In the genomic region with DNA sequence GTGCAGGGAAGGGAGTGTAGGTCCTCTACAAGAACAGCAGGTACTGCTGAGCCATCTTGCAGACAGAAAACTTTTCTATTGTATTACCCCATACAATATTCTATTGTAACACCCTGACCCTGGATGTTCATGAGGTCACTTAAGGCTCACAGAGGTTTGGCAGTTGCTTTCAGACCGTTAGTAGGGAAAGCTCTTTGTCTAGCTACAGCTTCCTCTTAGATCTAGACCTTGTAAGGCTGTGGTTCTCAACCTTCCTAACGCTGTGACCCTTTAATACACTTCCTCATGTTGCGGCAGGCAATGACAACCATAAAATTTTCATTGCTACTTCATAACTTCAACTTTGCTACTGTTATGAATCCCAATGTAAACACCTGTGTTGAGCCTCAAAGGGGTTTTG, we compare ENCODE assay signal across 24 mouse cellular contexts. TPM values are rescaled to one million over a fixed set of nuclear protein-coding genes. Genes with fewer than 3 reads are reported as not detected.
DNase-seq lines count a peak whose midpoint lies in the region; ATAC-seq and TF ChIP-seq lines count a peak whose summit lies in the region.
"Had no signal": no experiment of that assay in that cellular context is flagged by ENCODE, and none has a peak within 500 bp of the region (broad histone marks: within the 10 kb centered on the region; RNA-seq: fewer than 3 reads in every experiment).

No protein-coding gene starts in this region.

- H3K27me3 ChIP-seq in heart, embryonic 16.5 days (ENCODE audit: control insufficient read depth, insufficient read depth, low read length) = no peaks in the 10 kb centered on the region
- H3K27me3 ChIP-seq in MEL (ENCODE audit: control insufficient read depth in 1 of 2, insufficient read depth in 2 of 2, low read length in 2 of 2) = no peaks in the 10 kb centered on the region
- H3K27me3 ChIP-seq in liver, embryonic 15.5 days = peaks cover 53% of the 10 kb centered on the region
- H3K27me3 ChIP-seq: Patski had no signal

- H3K9ac ChIP-seq in heart, embryonic 16.5 days (ENCODE audit: low read length) = no peak overlapping the region
- peak overlapping the region; percentile 93 for H3K9ac ChIP-seq in MEL (ENCODE audit: control insufficient read depth, low read depth, low read length, poor library complexity, severe bottlenecking)
- H3K9ac ChIP-seq in liver, embryonic 15.5 days = no peak overlapping the region

- no peak for TF ChIP-seq RAD21 in MEL (IDR thresholded peaks at IDR 0.05; ENCODE audit: low read depth, low read length)

- peak; percentile 24 to 81; a peak in 3 of 4 replicates for TF ChIP-seq EP300 in MEL (IDR thresholded peaks at IDR 0.05; ENCODE audit: low read depth in 1 of 2, low read length in 2 of 2)

- H3K4me3 ChIP-seq in heart, embryonic 16.5 days (ENCODE audit: low read length) = no peak overlapping the region
- peak overlapping the region; percentile 69 to 72 for H3K4me3 ChIP-seq in MEL (ENCODE audit: control insufficient read depth in 1 of 2, insufficient read depth in 1 of 2, low read depth in 2 of 2, low read length in 2 of 2)
- H3K4me3 ChIP-seq in liver, embryonic 15.5 days (replicated peaks) = no peak overlapping the region
- no peak overlapping the region for H3K4me3 ChIP-seq in layer of hippocampus, adult 2 months

- no peak; a peak in 1 of 4 replicates for TF ChIP-seq POLR2A in MEL (IDR thresholded peaks at IDR 0.05; ENCODE audit: control insufficient read depth in 1 of 2, insufficient read depth in 1 of 2, low read depth in 1 of 2, low read length in 2 of 2, poor library complexity in 1 of 2)

- H3K9me3 ChIP-seq in heart, embryonic 16.5 days (replicated peaks; ENCODE audit: control insufficient read depth, low read length) = no peaks in the 10 kb centered on the region
- no peaks in the 10 kb centered on the region for H3K9me3 ChIP-seq in MEL (replicated peaks; ENCODE audit: insufficient read depth, low read length)
- no peaks in the 10 kb centered on the region for H3K9me3 ChIP-seq in liver, embryonic 15.5 days (replicated peaks)
- H3K9me3 ChIP-seq: forebrain, embryonic 15.5 days; limb, embryonic 12.5 days had no signal

- H3K79me2 ChIP-seq in MEL (ENCODE audit: control insufficient read depth, insufficient read depth, low read length, poor library complexity) = peaks cover 40% of the 10 kb centered on the region

- 81% methylated on average over 3 of the region's 3 CpGs for WGBS in heart, embryonic 16.5 days
- WGBS in liver, embryonic 15.5 days (ENCODE audit: insufficient replicate concordance) = 27% methylated on average over 3 of the region's 3 CpGs

- H3K4me2 ChIP-seq in heart, embryonic 16.5 days (ENCODE audit: low read depth, low read length) = no peak overlapping the region
- peak overlapping the region; percentile 94; the same call in 1 of the 2 replicates for H3K4me2 ChIP-seq in liver, embryonic 15.5 days

- no peak for TF ChIP-seq CTCF in MEL (IDR thresholded peaks at IDR 0.05 in 2 of 3, conservative IDR thresholded peaks at IDR 0.05 in 1 of 3; ENCODE audit: control insufficient read depth in 1 of 3, insufficient read depth in 1 of 3, low read depth in 2 of 3, low read length in 3 of 3, poor library complexity in 1 of 3, severe bottlenecking in 1 of 3)
- TF ChIP-seq CTCF in layer of hippocampus, adult 2 months (conservative IDR thresholded peaks at IDR 0.05) = no peak

- H3K27ac ChIP-seq in heart, embryonic 16.5 days (ENCODE audit: low read length) = peak overlapping the region; percentile 95; the same call in 1 of the 2 replicates
- peak overlapping the region; percentile 78 for H3K27ac ChIP-seq in MEL (ENCODE audit: control insufficient read depth, low read depth, low read length)
- peak overlapping the region; percentile 80; the same call in 1 of the 2 replicates for H3K27ac ChIP-seq in liver, embryonic 15.5 days (replicated peaks)
- no peak overlapping the region; the same call in 1 of the 2 replicates for H3K27ac ChIP-seq in layer of hippocampus, adult 2 months
- H3K27ac ChIP-seq: forebrain, embryonic 15.5 days; limb, embryonic 12.5 days; stomach, postnatal 0 days had no signal

- intact Hi-C loops in heart, postnatal 14 days (cut with DNase I) = no loop called here

- no peak for DNase-seq in heart, postnatal 14 days
- DNase-seq in 416B (ENCODE audit: low read depth) = peak; percentile 89
- DNase-seq in MEL (ENCODE audit: low read depth, low spot score) = peak; percentile 84
- no peak for DNase-seq in right cerebral cortex, adult 18-20 months
- DNase-seq in layer of hippocampus, adult 2 months (ENCODE audit: low spot score in 2 of 2) = no peak
- DNase-seq: adrenal gland, adult 8-10 months; cerebellum, postnatal 14 days; kidney, adult 9 months; kidney, postnatal 25 days; layer of hippocampus, adult 9-11 months; lung, adult 2 months; lung, postnatal 36 days; thymus, postnatal 25 days had no signal

- ATAC-seq in heart, embryonic 16.5 days (replicated peaks; ENCODE audit: extremely low read depth, insufficient read depth, low FRiP score) = no peak
- no peak for ATAC-seq in liver, embryonic 15.5 days (ENCODE audit: insufficient read depth)
- ATAC-seq: forebrain, embryonic 15.5 days; inflammation-experienced regulatory T-cells, adult 6 months; Patski had no signal

- H3K36me3 ChIP-seq in heart, embryonic 16.5 days (ENCODE audit: control insufficient read depth, insufficient read depth) = no peaks in the 10 kb centered on the region
- H3K36me3 ChIP-seq in MEL (ENCODE audit: control insufficient read depth in 1 of 2, insufficient read depth in 2 of 2, low read length in 2 of 2) = peaks cover 1 to 22% of the 10 kb centered on the region in 2 experiments; a peak in 2 of 4 replicates
- H3K36me3 ChIP-seq in liver, embryonic 15.5 days (replicated peaks) = no peaks in the 10 kb centered on the region
- H3K36me3 ChIP-seq: forebrain, embryonic 15.5 days; heart, embryonic 13.5 days; limb, embryonic 12.5 days had no signal

- H3K4me1 ChIP-seq in heart, embryonic 16.5 days (ENCODE audit: control insufficient read depth, insufficient read depth, low read length) = peaks cover 24% of the 10 kb centered on the region
- H3K4me1 ChIP-seq in MEL (ENCODE audit: control insufficient read depth in 1 of 2, insufficient read depth in 2 of 2, low read length in 2 of 2) = peaks cover 6 to 31% of the 10 kb centered on the region in 2 experiments
- H3K4me1 ChIP-seq in liver, embryonic 15.5 days (replicated peaks) = peaks cover 33% of the 10 kb centered on the region

TF ChIP-seq in MEL, 35 proteins besides CTCF, POLR2A, EP300 and RAD21:
- TF ChIP-seq TBP (IDR thresholded peaks at IDR 0.05; ENCODE audit: low read depth, low read length) (peak; percentile 67), CHD2 (IDR thresholded peaks at IDR 0.05; ENCODE audit: low read length) (no peak), MYB (IDR thresholded peaks at IDR 0.05; ENCODE audit: low read depth, low read length) (peak; percentile 93), ZKSCAN1 (IDR thresholded peaks at IDR 0.05; ENCODE audit: low read depth, low read length) (no peak), HCFC1 (IDR thresholded peaks at IDR 0.05; ENCODE audit: low read depth, low read length) (no peak), POLR2AphosphoS2 (IDR thresholded peaks at IDR 0.05; ENCODE audit: low read length) (no peak), ETS1 (IDR thresholded peaks at IDR 0.05; ENCODE audit: low read depth, low read length) (peak; percentile 29; the same call in 1 of the 2 replicates), MXI1 (IDR thresholded peaks at IDR 0.05; ENCODE audit: low read depth, low read length) (no peak; the same call in 1 of the 2 replicates), MYC (IDR thresholded peaks at IDR 0.05; ENCODE audit: low read depth, low read length) (no peak), MEF2A (IDR thresholded peaks at IDR 0.05; ENCODE audit: extremely low read depth, insufficient replicate concordance, low read depth, low read length, poor library complexity, severe bottlenecking) (no peak)

RNA-seq across cellular contexts. Expression of a gene that starts 1.3 kb away (rescaled TPM):
- polyA plus RNA-seq in heart, embryonic 16.5 days (2015; fragmentation: Nextera tagmentation; extraction: Ambion mirVana) = 67.7 and 68.0 TPM in 2 replicates
- 10 to 100 TPM; 37.3 to 39.3 TPM for total RNA-seq in heart, postnatal 14 days (2021)
- total RNA-seq in MEL (2012; rRNA removed) = 81.8 and 92.7 TPM in 2 replicates
- polyA plus RNA-seq in MEL (2012; ENCODE audit: insufficient read depth in 1 of 2, insufficient read length in 2 of 2, low read depth in 1 of 2, low replicate concordance in 2 of 2, missing spikeins in 1 of 2) = 100 to 1,000 TPM in 1 of 2 experiments, not detected in 1; 127 TPM
- polyA plus RNA-seq in liver, embryonic 15.5 days (2015; fragmentation: Nextera tagmentation; extraction: Ambion mirVana) = 14.0 and 14.2 TPM in 2 replicates
- 100 to 1,000 TPM; 306 to 335 TPM for total RNA-seq in layer of hippocampus, adult 2 months (2021)

RNA-seq across cellular contexts. Expression of a gene that starts 18.0 kb away (rescaled TPM):
- 0.14 TPM in 1 of 2 replicates, not detected in the other for polyA plus RNA-seq in heart, embryonic 16.5 days (2015; fragmentation: Nextera tagmentation; extraction: Ambion mirVana)
- not detected for total RNA-seq in heart, postnatal 14 days (2021)
- 0.20 TPM in 1 of 2 replicates, not detected in the other for total RNA-seq in MEL (2012; rRNA removed)
- polyA plus RNA-seq in MEL (2012; ENCODE audit: insufficient read depth in 1 of 2, insufficient read length in 2 of 2, low read depth in 1 of 2, low replicate concordance in 2 of 2, missing spikeins in 1 of 2) = under 1 TPM in 1 of 2 experiments, not detected in 1; 0.28 TPM
- polyA plus RNA-seq in liver, embryonic 15.5 days (2015; fragmentation: Nextera tagmentation; extraction: Ambion mirVana) = 0.14 TPM in 1 of 2 replicates, not detected in the other
- not detected for total RNA-seq in layer of hippocampus, adult 2 months (2021)
- total RNA-seq: adrenal gland, adult 8-10 months; gastrocnemius, postnatal 36 days; midbrain, postnatal 0 days had no signal
- polyA plus RNA-seq: erythroblast, embryonic 14.5 days; forebrain, embryonic 15.5 days; heart, embryonic 13.5 days; inflammation-experienced regulatory T-cells, adult 6 months; limb, embryonic 12.5 days; midbrain, postnatal 0 days; Patski had no signal

RNA-seq across cellular contexts. Expression of a gene that starts 24.5 kb away (rescaled TPM):
- polyA plus RNA-seq in heart, embryonic 16.5 days (2015; fragmentation: Nextera tagmentation; extraction: Ambion mirVana) = 1.3 and 1.5 TPM in 2 replicates
- 1 to 10 TPM; 1.4 to 2.0 TPM for total RNA-seq in heart, postnatal 14 days (2021)
- total RNA-seq in MEL (2012; rRNA removed) = 4.5 and 5.0 TPM in 2 replicates
- polyA plus RNA-seq in MEL (2012; ENCODE audit: insufficient read depth in 1 of 2, insufficient read length in 2 of 2, low read depth in 1 of 2, low replicate concordance in 2 of 2, missing spikeins in 1 of 2) = 10 to 100 TPM in 1 of 2 experiments, not detected in 1; 19.6 TPM
- 1.5 and 2.0 TPM in 2 replicates for polyA plus RNA-seq in liver, embryonic 15.5 days (2015; fragmentation: Nextera tagmentation; extraction: Ambion mirVana)
- 1 to 10 TPM; 1.2 to 1.9 TPM for total RNA-seq in layer of hippocampus, adult 2 months (2021)

Comparison
In these comparisons a context has a peak if more than half of its experiments do, and no peak if none do; other contexts are left out.
1. H3K4me3 ChIP-seq: peak in MEL (2 of 2); none in heart, embryonic 16.5 days (single experiment), liver, embryonic 15.5 days (single experiment) and layer of hippocampus, adult 2 months (single experiment).
2. DNase-seq: peak in 416B (single experiment) and MEL (single experiment); none in heart, postnatal 14 days (0 of 2), right cerebral cortex, adult 18-20 months (single experiment) and layer of hippocampus, adult 2 months (0 of 2).